In genomic region chr1:55086868-55087400, GRCm38 (mm10) we compare ENCODE assay signal across 8 mouse cellular contexts. TPM values are rescaled to one million over a fixed set of nuclear protein-coding genes. Genes with fewer than 3 reads are reported as not detected.
DNase-seq lines count a peak whose midpoint lies in the region; ATAC-seq and TF ChIP-seq lines count a peak whose summit lies in the region.

No protein-coding gene starts in this region.

- peak overlapping the region; percentile 91 for H3K27ac ChIP-seq in spleen, adult 2 months (ENCODE audit: insufficient read depth, low read length)
- peak overlapping the region; percentile 94 for H3K27ac ChIP-seq in forebrain, postnatal 0 days (ENCODE audit: low read depth, low read length)
- H3K27ac ChIP-seq in kidney, embryonic 15.5 days, result peak overlapping the region; percentile 99

- H3K4me3 ChIP-seq in spleen, adult 2 months (ENCODE audit: extremely low read depth, insufficient read depth, insufficient read length), result peak overlapping the region; percentile 89
- peak overlapping the region; percentile 77 for H3K4me3 ChIP-seq in forebrain, postnatal 0 days (ENCODE audit: low read depth, low read length)
- peak overlapping the region; percentile 97 for H3K4me3 ChIP-seq in kidney, embryonic 15.5 days (replicated peaks)

- H3K27me3 ChIP-seq in spleen, adult 2 months (ENCODE audit: control insufficient read depth, insufficient read depth, low read length), result no peaks in the 10 kb centered on the region
- no peaks in the 10 kb centered on the region for H3K27me3 ChIP-seq in forebrain, postnatal 0 days (ENCODE audit: insufficient read depth, low read length)
- H3K27me3 ChIP-seq in kidney, embryonic 15.5 days, result no peaks in the 10 kb centered on the region

- H3K4me2 ChIP-seq in forebrain, postnatal 0 days (ENCODE audit: low read depth), result peak overlapping the region; percentile 72
- H3K4me2 ChIP-seq in kidney, embryonic 15.5 days, result peak overlapping the region; percentile 77

- peak overlapping the region; percentile 89 for H3K9ac ChIP-seq in forebrain, postnatal 0 days
- H3K9ac ChIP-seq in kidney, embryonic 15.5 days, result peak overlapping the region; percentile 98

- no peak for TF ChIP-seq POLR2A in spleen, adult 2 months (IDR thresholded peaks at IDR 0.05; ENCODE audit: low read depth, low read length)

- peaks cover 2% of the 10 kb centered on the region for H3K4me1 ChIP-seq in spleen, adult 2 months (ENCODE audit: control insufficient read depth, insufficient read depth, insufficient read length)
- peaks cover 8% of the 10 kb centered on the region; the same call in 1 of the 2 replicates for H3K4me1 ChIP-seq in forebrain, postnatal 0 days (ENCODE audit: insufficient read depth)
- peaks cover 42% of the 10 kb centered on the region for H3K4me1 ChIP-seq in kidney, embryonic 15.5 days

- H3K36me3 ChIP-seq in spleen, adult 2 months (ENCODE audit: control insufficient read depth, insufficient read depth, low read length), result peaks cover 23% of the 10 kb centered on the region
- H3K36me3 ChIP-seq in forebrain, postnatal 0 days (ENCODE audit: insufficient read depth), result peaks cover 26% of the 10 kb centered on the region
- peaks cover 55% of the 10 kb centered on the region for H3K36me3 ChIP-seq in kidney, embryonic 15.5 days

- no peaks in the 10 kb centered on the region for H3K9me3 ChIP-seq in forebrain, postnatal 0 days (ENCODE audit: low read length)
- H3K9me3 ChIP-seq in kidney, embryonic 15.5 days (replicated peaks), result no peaks in the 10 kb centered on the region

- no peak for TF ChIP-seq CTCF in spleen, adult 2 months (IDR thresholded peaks at IDR 0.05; ENCODE audit: extremely low read depth, insufficient read depth, insufficient read length, insufficient replicate concordance)
- TF ChIP-seq CTCF in forebrain, postnatal 0 days (IDR thresholded peaks at IDR 0.05; ENCODE audit: low read depth), result no peak

- ATAC-seq in common myeloid progenitor, adult 5-6 weeks (replicated peaks; ENCODE audit: low read depth, poor library complexity, severe bottlenecking), result peak; percentile 1
- ATAC-seq in forebrain, postnatal 0 days, result no peak
- ATAC-seq in kidney, embryonic 15.5 days (replicated peaks; ENCODE audit: low FRiP score), result no peak
- ATAC-seq in megakaryocyte, adult 5-6 weeks (ENCODE audit: poor library complexity, severe bottlenecking), result peak; percentile 3; the same call in 1 of the 2 replicates

- WGBS in spleen, adult 2 months, result 2% methylated on average over 13 of the region's 13 CpGs
- 1% methylated on average over 13 of the region's 13 CpGs for WGBS in forebrain, postnatal 0 days
- WGBS in kidney, embryonic 15.5 days, result 1% methylated on average over 13 of the region's 13 CpGs

- DNase-seq in spleen, adult 2 months (ENCODE audit: low read depth in 1 of 2, low spot score in 2 of 2), result peak in 1 of 2 experiments; percentile 15
- DNase-seq in spleen, adult 12 weeks (ENCODE audit: low spot score), result no peak
- DNase-seq in forebrain, postnatal 0 days, result no peak
- peak; percentile 22 for DNase-seq in testis, postnatal 14 days (ENCODE audit: low spot score)
- DNase-seq in cerebellum, adult 11 months, result no peak

RNA-seq across cellular contexts. Expression of gene Hspe1, which starts 1.0 kb away (rescaled TPM):
- 11.1 and 14.1 TPM in 2 replicates for polyA plus RNA-seq in spleen, adult 2 months (2012; rRNA removed)
- total RNA-seq in common myeloid progenitor, adult 5-6 weeks (2017), result 548 and 584 TPM in 2 replicates
- total RNA-seq in forebrain, postnatal 0 days (2014; rRNA removed), result 124 and 182 TPM in 2 replicates
- 257 and 295 TPM in 2 replicates for polyA plus RNA-seq in forebrain, postnatal 0 days (2015; fragmentation: Nextera tagmentation; extraction: Ambion mirVana)
- 501 and 586 TPM in 2 replicates for polyA plus RNA-seq in kidney, embryonic 15.5 days (2015; fragmentation: Nextera tagmentation; extraction: Ambion mirVana)
- 119 TPM in 2 replicates for total RNA-seq in megakaryocyte, adult 5-6 weeks (2015)
- total RNA-seq in megakaryocyte, adult 5-6 weeks (2017), result 121 and 162 TPM in 2 replicates

RNA-seq across cellular contexts. Expression of gene Hspd1, which starts 1.1 kb away (rescaled TPM):
- polyA plus RNA-seq in spleen, adult 2 months (2012; rRNA removed), result 9.2 and 9.4 TPM in 2 replicates
- 519 and 524 TPM in 2 replicates for total RNA-seq in common myeloid progenitor, adult 5-6 weeks (2017)
- total RNA-seq in forebrain, postnatal 0 days (2014; rRNA removed), result 149 and 162 TPM in 2 replicates
- polyA plus RNA-seq in forebrain, postnatal 0 days (2015; fragmentation: Nextera tagmentation; extraction: Ambion mirVana), result 197 and 238 TPM in 2 replicates
- polyA plus RNA-seq in kidney, embryonic 15.5 days (2015; fragmentation: Nextera tagmentation; extraction: Ambion mirVana), result 484 and 494 TPM in 2 replicates
- 56.6 and 68.6 TPM in 2 replicates for total RNA-seq in megakaryocyte, adult 5-6 weeks (2015)
- total RNA-seq in megakaryocyte, adult 5-6 weeks (2017), result 112 and 120 TPM in 2 replicates

RNA-seq across cellular contexts. Expression of gene Coq10b, which starts 34.4 kb away (rescaled TPM):
- polyA plus RNA-seq in spleen, adult 2 months (2012; rRNA removed), result 3.1 and 3.3 TPM in 2 replicates
- total RNA-seq in common myeloid progenitor, adult 5-6 weeks (2017), result 15.6 and 23.1 TPM in 2 replicates
- total RNA-seq in forebrain, postnatal 0 days (2014; rRNA removed), result 26.1 and 28.9 TPM in 2 replicates
- polyA plus RNA-seq in forebrain, postnatal 0 days (2015; fragmentation: Nextera tagmentation; extraction: Ambion mirVana), result 25.8 and 27.0 TPM in 2 replicates
- 14.7 and 16.4 TPM in 2 replicates for polyA plus RNA-seq in kidney, embryonic 15.5 days (2015; fragmentation: Nextera tagmentation; extraction: Ambion mirVana)
- 28.5 and 28.6 TPM in 2 replicates for total RNA-seq in megakaryocyte, adult 5-6 weeks (2015)
- total RNA-seq in megakaryocyte, adult 5-6 weeks (2017), result 25.4 and 25.8 TPM in 2 replicates

RNA-seq across cellular contexts. Expression of gene Mob4, which starts 44.1 kb away (rescaled TPM):
- 3.5 and 3.9 TPM in 2 replicates for polyA plus RNA-seq in spleen, adult 2 months (2012; rRNA removed)
- total RNA-seq in common myeloid progenitor, adult 5-6 weeks (2017), result 45.9 and 62.2 TPM in 2 replicates
- total RNA-seq in forebrain, postnatal 0 days (2014; rRNA removed), result 94.8 and 95.9 TPM in 2 replicates
- polyA plus RNA-seq in forebrain, postnatal 0 days (2015; fragmentation: Nextera tagmentation; extraction: Ambion mirVana), result 141 and 155 TPM in 2 replicates
- polyA plus RNA-seq in kidney, embryonic 15.5 days (2015; fragmentation: Nextera tagmentation; extraction: Ambion mirVana), result 143 and 146 TPM in 2 replicates
- 58.9 and 68.5 TPM in 2 replicates for total RNA-seq in megakaryocyte, adult 5-6 weeks (2015)
- total RNA-seq in megakaryocyte, adult 5-6 weeks (2017), result 50.4 and 56.6 TPM in 2 replicates

RNA-seq across cellular contexts. Expression of gene Sf3b1, which starts 59.7 kb away (rescaled TPM):
- 35.5 and 39.0 TPM in 2 replicates for polyA plus RNA-seq in spleen, adult 2 months (2012; rRNA removed)
- total RNA-seq in common myeloid progenitor, adult 5-6 weeks (2017), result 307 and 355 TPM in 2 replicates
- total RNA-seq in forebrain, postnatal 0 days (2014; rRNA removed), result 242 and 311 TPM in 2 replicates
- polyA plus RNA-seq in forebrain, postnatal 0 days (2015; fragmentation: Nextera tagmentation; extraction: Ambion mirVana), result 289 and 308 TPM in 2 replicates
- 301 and 326 TPM in 2 replicates for polyA plus RNA-seq in kidney, embryonic 15.5 days (2015; fragmentation: Nextera tagmentation; extraction: Ambion mirVana)
- total RNA-seq in megakaryocyte, adult 5-6 weeks (2015), result 288 and 309 TPM in 2 replicates
- total RNA-seq in megakaryocyte, adult 5-6 weeks (2017), result 305 and 338 TPM in 2 replicates

Comparison
In these comparisons a context has a peak if more than half of its experiments do, and no peak if none do; other contexts are left out.
1. ATAC-seq: peak in common myeloid progenitor, adult 5-6 weeks (single experiment) and megakaryocyte, adult 5-6 weeks (single experiment); none in forebrain, postnatal 0 days (single experiment) and kidney, embryonic 15.5 days (single experiment).
2. Peak in every context shown above with its lines, with median percentiles within 50 percentile points of each other: H3K27ac ChIP-seq and H3K4me3 ChIP-seq.